Mouse (Mus musculus) hematopoietic multipotent progenitor cell, adult 10-12 weeks (in vitro differentiated cells): ENCODE measurements around the gene Tmem121b. TPM values are rescaled to one million over a fixed set of nuclear protein-coding genes. Genes with fewer than 3 reads are reported as not detected.

Experiments used
- polyA plus RNA-seq: library from polyadenylated mRNA; stranded (reverse); fragments of >175 nt; gene quantifications from 2 replicates; pipeline ENCODE4 v1.2.3, GENCODE M21; 2012; ENCODE audit warnings: low replicate concordance

The Tmem121b gene
- polyA plus RNA-seq, result 0.63 and 2.0 TPM in 2 replicates

DNA sequence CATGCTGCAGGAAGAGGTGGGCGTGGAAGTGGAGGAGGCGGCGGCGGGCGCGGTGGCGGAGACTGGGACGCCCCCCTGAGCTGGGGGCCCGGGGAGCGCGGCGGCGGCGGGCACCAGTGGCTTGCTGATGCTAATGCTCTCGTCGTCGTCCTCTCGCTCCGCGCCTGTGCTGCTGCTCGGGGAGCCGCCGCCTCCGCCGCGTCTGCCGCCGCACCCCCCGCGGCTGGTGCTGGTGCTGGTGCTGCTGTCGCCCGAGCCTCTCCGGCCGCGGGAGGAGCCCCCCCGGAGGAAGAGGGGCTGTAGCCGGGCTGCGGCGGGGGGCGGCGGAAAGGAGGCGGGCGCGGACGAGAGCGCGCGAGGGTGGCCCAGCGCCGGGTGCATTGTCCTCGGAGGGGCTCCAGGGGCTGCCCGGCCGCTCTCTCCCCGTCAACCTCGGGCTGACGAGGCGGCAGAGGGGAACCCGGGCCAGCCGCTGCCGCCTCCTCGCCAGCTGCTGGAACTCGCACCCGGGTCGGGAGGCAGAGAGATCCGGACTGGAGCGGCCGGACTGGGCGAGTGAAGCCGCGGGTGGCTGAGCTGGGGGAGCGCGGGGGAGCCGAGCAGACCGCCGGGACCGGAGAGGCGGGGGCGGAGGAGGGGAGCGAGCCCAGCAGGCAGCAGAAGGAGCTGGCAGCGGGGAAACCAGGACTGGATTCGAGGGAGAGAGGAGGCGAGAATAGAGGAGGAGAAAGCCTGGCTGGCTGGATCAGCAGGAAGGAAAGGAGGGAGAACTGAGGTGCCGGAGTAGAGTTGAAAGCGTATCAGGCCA lies at the start of gene Tmem121b:
Gene Tmem121b (minus strand): TSS at position 434 of the 808 bp plus-strand sequence.

DNA sequence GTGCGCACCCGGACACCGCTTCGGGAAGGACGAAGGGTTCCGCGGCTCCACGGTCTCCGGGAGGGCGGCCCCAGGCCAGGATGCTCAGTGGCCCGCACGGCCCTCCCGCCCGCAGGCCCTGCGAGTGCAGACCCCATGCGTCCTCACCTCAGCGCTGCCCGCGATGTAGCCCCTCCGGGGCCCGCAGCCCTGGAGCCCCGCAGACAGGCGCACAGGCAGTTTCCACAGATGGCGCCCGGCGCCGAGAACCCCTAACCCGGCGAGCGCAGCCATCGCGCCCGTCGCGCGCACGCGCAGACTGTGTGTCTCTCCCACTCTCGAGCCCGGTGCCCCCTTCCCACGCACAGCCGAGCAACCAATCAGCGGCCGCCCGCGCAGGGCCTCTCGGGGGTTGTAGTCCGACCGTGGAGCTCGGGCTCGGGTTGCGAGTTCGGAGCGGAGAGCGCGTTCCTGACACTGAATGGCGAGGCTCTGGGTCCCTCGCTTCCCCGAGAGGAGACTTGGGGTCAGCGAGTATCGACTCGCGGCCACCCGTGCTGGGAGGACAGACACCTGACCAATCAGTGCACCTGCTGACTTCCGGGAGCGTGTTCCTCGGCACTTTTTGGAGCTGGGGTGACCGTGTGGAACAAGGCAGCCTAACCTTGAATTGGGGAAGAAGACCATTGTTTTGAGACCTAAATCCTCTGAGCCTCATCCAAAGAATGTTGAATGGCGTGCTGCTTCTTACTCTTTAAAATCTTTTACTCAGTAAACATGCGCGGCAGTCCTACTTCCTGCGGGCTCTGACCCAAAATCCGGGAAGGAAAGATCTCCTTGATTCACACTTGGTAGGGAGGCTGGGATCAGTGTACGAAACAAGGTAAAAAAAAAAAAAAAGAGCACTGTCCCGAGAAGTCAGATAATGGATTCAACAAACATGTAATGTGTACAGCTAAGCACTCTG lies 37.7 kb upstream of the Tmem121b start, which contains the start of gene Hdhd5:
Gene Hdhd5 (minus strand): TSS at position 300 of the 946 bp plus-strand sequence.

DNA sequence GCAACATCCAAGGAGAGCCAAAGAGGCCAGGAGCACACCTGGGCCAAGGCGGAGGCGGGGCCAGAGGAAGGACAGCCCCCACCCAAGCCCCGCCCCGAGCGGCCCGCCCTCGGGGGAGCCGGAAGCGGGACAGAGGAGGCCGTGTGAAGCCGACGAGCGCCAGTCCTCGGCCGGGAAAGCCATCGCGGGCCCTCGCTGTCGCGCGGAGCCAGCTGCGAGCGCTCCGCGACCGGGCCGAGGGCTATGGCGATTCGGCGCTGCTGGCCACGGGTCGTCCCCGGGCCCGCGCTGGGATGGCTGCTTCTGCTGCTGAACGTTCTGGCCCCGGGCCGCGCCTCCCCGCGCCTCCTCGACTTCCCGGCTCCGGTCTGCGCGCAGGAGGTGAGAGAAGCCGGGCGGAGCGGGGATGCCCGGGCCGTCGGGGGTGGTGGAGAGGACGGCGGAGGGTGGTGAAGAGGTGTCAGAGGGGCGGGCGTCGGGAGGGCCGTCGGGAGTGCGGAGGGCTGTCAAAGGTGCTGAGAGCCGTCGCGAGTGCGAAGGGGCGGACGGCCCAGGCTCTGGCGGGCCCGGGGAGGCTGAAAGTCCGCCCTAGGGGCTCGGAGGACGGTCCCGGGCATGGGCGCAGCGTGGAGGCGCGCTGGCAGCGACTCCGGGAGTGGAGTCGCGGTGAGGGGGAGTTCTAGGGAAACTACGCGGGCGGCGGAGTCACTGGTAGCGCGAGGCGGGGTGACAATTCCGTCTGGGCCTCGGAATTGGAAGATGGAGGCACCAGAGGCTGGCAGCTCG lies 30.3 kb downstream of the Tmem121b start, which contains the start of gene Il17ra:
Gene Il17ra (plus strand): TSS at position 162 of the 786 bp plus-strand sequence.

Other genes with a start within 250 kb of the Tmem121b start
- gene D330020A13Rik, start 199.4 kb downstream of the Tmem121b start, polyA plus RNA-seq, result not detected in 2 replicates
- gene B4galnt3, start 199.2 kb downstream of the Tmem121b start, polyA plus RNA-seq, result 0.05 and 0.06 TPM in 2 replicates
- gene Kdm5a, start 129.7 kb downstream of the Tmem121b start, polyA plus RNA-seq, result 27.3 and 41.3 TPM in 2 replicates
- gene Ccdc77, start 129.4 kb downstream of the Tmem121b start, polyA plus RNA-seq, result 2.0 and 3.2 TPM in 2 replicates
- gene Il17ra, start 30.6 kb downstream of the Tmem121b start, polyA plus RNA-seq, result 90.4 and 175 TPM in 2 replicates
- gene Hdhd5, start 37.5 kb upstream of the Tmem121b start, polyA plus RNA-seq, result 12.1 and 13.4 TPM in 2 replicates
- 30.2 and 44.4 TPM in 2 replicates for gene Cecr2, start 172.6 kb upstream of the Tmem121b start, polyA plus RNA-seq